Mouse (Mus musculus): ENCODE measurements around the gene Ptpn5. TPM values are rescaled to one million over a fixed set of nuclear protein-coding genes. Genes with fewer than 3 reads are reported as not detected.

Gene Ptpn5
- polyA plus RNA-seq, 1 experiment: 61.1 TPM

DNA sequence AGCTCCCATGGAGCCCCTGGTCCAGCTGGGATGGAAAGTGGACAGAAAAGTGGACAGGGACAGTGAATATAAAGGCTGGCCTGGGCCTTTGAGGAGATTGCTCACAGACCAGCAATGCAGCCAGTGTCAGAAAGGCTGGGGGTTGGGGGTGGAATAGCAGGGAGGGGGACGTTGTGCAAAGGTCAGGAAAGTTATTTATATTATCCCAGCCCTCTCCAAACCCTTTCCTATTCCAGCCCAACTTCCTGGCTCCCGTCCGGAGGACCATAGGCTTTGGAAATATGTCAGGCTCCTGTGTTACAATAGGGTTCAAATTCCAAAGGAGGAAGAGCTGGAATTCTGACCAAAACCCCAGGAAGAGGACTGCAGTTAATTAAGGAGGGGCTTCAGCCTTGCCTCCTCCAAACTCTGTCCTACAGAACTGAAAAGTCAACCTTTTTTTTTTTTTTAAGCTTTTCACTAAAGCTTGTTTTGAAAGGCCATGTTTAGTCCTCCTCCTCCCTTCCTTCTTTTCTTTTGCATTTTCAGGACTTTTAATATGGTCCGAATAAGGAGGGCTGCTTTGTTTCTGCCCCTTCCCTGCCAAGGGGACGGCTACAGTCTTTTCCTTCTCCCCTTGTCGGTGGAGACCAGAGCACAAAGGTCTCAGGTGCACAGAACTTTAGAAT, 90.5 kb downstream of the Ptpn5 start:
- 46% methylated on average over 6 of the region's 6 CpGs for WGBS
- Histone ChIP-seq H3K4me3 (replicated peaks; ENCODE audit: insufficient read depth, low read depth, low read length) (no peak overlapping the region), H3K4me1 (ENCODE audit: control insufficient read depth, insufficient read depth, low read length) (no peaks in the 10 kb centered on the region), H3K27ac (ENCODE audit: insufficient read depth, low read length) (no peak overlapping the region), H3K27me3 (ENCODE audit: control insufficient read depth, insufficient read depth, low read length) (no peaks in the 10 kb centered on the region)
- DNase-seq: no peak
- TF ChIP-seq POLR2A (IDR thresholded peaks at IDR 0.05; ENCODE audit: borderline replicate concordance, insufficient read depth, low read length): no peak
- TF ChIP-seq CTCF (IDR thresholded peaks at IDR 0.05; ENCODE audit: borderline replicate concordance, insufficient read depth, low read depth, low read length): no peak

DNA sequence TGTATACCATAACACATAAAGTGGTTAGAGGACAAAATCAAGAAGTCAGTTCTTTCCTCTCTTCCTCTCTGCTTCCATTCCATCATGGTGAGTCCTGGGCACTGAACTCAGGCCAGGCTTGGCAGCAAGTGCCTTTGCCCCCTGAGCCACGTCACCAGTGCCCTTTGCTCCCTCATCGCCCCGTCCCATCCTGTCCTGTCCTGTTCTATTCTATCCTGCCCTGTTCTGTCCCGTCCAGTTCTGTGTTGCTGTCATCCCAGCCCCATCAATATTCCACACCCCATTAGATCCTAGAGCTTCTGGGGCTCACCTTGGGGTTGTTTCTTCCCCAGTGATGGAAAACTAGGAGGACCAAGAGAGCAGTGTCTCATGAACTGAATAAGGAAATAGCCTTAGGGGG, 91.4 kb downstream of the Ptpn5 start:
- no peak for DNase-seq
- TF ChIP-seq CTCF (IDR thresholded peaks at IDR 0.05; ENCODE audit: borderline replicate concordance, insufficient read depth, low read depth, low read length): no peak
- no peak for TF ChIP-seq POLR2A (IDR thresholded peaks at IDR 0.05; ENCODE audit: borderline replicate concordance, insufficient read depth, low read length)
- WGBS: 80% methylated on average over 4 of the region's 4 CpGs

DNA sequence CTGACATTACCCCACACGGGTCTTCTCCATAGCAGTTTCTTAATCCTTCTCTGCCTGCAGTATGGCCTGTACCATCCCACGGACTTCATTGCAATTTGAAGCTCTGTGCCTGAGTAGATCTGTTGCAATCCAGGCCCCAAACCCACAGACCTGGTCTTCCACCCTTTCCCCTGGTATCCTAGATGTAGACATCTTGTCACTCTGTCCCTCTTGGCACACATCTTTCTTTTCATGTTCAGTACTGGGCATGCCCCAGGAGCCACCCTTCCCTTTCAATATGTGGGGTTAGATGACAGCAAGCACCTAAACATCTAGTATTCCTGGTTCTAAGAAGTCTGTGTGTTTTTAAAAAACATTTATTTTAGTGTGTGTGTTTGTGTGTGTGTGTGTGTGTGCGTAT, 91.8 kb downstream of the Ptpn5 start:
- TF ChIP-seq POLR2A (IDR thresholded peaks at IDR 0.05; ENCODE audit: borderline replicate concordance, insufficient read depth, low read length): no peak
- TF ChIP-seq CTCF (IDR thresholded peaks at IDR 0.05; ENCODE audit: borderline replicate concordance, insufficient read depth, low read depth, low read length): no peak
- 89% methylated on average over 3 of the region's 3 CpGs for WGBS
- no peak overlapping the region for H3K27ac ChIP-seq (ENCODE audit: insufficient read depth, low read length)
- H3K27me3 ChIP-seq (ENCODE audit: control insufficient read depth, insufficient read depth, low read length): no peaks in the 10 kb centered on the region
- DNase-seq: no peak
- no peak overlapping the region for H3K4me3 ChIP-seq (replicated peaks; ENCODE audit: insufficient read depth, low read depth, low read length)
- no peaks in the 10 kb centered on the region for H3K4me1 ChIP-seq (ENCODE audit: control insufficient read depth, insufficient read depth, low read length)

More for the DNA sequence above, 91.4 kb downstream of the Ptpn5 start:
- Histone ChIP-seq H3K4me1 (ENCODE audit: control insufficient read depth, insufficient read depth, low read length) (no peaks in the 10 kb centered on the region), H3K27me3 (ENCODE audit: control insufficient read depth, insufficient read depth, low read length) (no peaks in the 10 kb centered on the region), H3K27ac (ENCODE audit: insufficient read depth, low read length) (no peak overlapping the region), H3K4me3 (replicated peaks; ENCODE audit: insufficient read depth, low read depth, low read length) (no peak overlapping the region)

DNA sequence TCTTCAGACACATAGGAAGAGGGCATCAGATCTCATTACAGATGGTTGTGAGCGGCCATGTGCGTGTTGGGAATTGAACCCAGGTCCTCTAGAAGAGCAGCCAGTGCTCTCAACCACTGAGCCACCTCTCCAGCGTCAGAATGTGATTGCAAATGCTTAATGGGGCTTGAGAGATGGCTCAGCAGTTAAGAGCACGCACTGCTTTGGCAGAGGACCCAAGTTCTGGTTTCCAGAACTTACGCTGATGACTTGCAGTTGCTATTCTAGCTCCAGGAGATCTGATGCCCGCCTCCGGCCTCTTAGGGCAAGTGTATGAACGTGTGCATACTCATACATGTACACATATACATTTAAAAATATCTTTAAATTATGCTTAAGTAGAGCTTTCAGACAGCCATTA, 98.1 kb downstream of the Ptpn5 start:
- Histone ChIP-seq H3K4me1 (ENCODE audit: control insufficient read depth, insufficient read depth, low read length) (no peaks in the 10 kb centered on the region), H3K27me3 (ENCODE audit: control insufficient read depth, insufficient read depth, low read length) (no peaks in the 10 kb centered on the region), H3K27ac (ENCODE audit: insufficient read depth, low read length) (no peak overlapping the region), H3K4me3 (replicated peaks; ENCODE audit: insufficient read depth, low read depth, low read length) (no peak overlapping the region)
- DNase-seq: no peak
- no peak for TF ChIP-seq POLR2A (IDR thresholded peaks at IDR 0.05; ENCODE audit: borderline replicate concordance, insufficient read depth, low read length)
- TF ChIP-seq CTCF (IDR thresholded peaks at IDR 0.05; ENCODE audit: borderline replicate concordance, insufficient read depth, low read depth, low read length): no peak
- 59% methylated on average over 8 of the region's 8 CpGs for WGBS

DNA sequence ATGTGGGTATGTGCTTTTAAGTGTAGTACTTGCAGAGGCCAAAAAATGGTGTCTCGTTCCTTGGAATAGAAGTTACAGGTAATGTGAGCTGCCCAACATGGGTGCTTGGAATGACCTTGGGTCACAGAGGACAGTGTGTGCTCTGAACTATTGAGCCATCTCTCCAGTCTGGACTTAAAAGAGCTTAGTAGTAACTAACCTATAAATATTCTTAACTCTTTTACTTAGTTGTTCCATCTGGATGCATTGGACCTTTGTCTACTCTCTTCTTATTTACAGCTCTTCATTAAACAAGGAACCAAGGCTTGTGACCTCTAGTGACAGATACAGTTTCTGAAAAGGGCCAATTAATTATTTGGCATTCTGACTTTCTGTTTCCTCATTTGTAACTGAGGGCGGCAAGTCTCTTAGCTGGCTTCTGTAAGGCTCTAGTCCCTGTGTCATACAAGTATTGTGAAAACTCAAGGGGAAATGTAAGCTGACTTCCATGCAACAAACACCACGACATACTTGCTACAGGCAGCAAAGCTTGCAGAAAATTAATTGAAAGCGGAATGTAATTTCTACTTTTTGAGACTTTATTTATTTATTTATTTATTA, 98.6 kb downstream of the Ptpn5 start:
- DNase-seq: no peak
- 89% methylated on average over 4 of the region's 4 CpGs for WGBS
- no peak overlapping the region for H3K4me3 ChIP-seq (replicated peaks; ENCODE audit: insufficient read depth, low read depth, low read length)
- H3K27ac ChIP-seq (ENCODE audit: insufficient read depth, low read length): no peak overlapping the region
- H3K27me3 ChIP-seq (ENCODE audit: control insufficient read depth, insufficient read depth, low read length): no peaks in the 10 kb centered on the region
- TF ChIP-seq CTCF (IDR thresholded peaks at IDR 0.05; ENCODE audit: borderline replicate concordance, insufficient read depth, low read depth, low read length) (no peak), POLR2A (IDR thresholded peaks at IDR 0.05; ENCODE audit: borderline replicate concordance, insufficient read depth, low read length) (no peak)
- no peaks in the 10 kb centered on the region for H3K4me1 ChIP-seq (ENCODE audit: control insufficient read depth, insufficient read depth, low read length)

DNA sequence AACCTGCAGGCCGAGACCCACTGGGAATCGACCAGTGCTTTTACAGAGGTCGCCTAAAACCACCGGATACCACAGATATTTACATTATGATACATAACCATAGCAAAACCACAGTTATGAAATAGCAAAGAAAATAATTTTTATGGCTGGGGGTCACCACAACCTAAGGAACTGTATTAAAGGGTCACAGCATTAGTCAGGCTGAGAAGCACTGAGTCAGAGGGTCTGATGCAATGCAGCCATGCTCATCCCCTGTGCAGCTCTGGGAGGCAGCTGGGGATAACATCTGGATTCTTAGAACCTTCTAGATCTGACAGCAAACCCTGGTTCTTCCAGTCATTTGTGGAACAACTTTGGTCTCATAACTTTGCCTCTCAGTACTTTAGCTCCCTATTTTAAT, 102.1 kb downstream of the Ptpn5 start:
- H3K27me3 ChIP-seq (ENCODE audit: control insufficient read depth, insufficient read depth, low read length): no peaks in the 10 kb centered on the region
- DNase-seq: no peak
- TF ChIP-seq POLR2A (IDR thresholded peaks at IDR 0.05; ENCODE audit: borderline replicate concordance, insufficient read depth, low read length) (no peak), CTCF (IDR thresholded peaks at IDR 0.05; ENCODE audit: borderline replicate concordance, insufficient read depth, low read depth, low read length) (no peak)

DNA sequence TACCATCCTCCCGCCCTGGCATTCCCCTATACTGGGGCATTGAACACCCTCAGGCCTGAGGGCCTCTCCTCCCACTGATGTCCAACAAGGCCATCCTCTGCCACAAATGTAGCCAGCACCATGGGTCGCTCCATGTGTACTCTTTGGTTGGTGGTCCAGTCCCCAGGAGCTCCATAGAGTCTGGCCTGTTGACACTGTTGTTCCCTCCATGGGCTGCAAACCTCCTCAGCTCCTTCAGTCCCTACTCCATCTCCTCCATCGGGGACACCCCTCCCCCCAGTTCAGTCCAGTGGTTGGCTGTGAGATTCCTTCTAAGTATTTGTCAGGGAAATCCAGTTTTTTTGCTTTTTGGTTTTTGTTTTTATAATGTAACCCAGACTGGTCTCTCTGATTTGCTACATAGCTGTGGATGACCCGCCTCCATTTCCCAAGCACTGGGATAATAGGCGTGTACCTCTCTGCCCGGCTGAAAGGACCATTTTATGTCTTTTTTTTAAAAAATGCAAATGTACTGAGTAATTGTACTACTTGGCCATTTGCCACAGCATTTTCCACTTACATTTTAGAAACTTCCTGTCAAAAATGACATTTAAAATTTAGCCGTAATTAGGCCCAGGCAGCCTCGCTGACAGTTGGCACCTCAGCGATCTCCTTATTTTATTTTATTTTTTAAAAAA, 102.8 kb downstream of the Ptpn5 start:
- H3K4me3 ChIP-seq (replicated peaks; ENCODE audit: insufficient read depth, low read depth, low read length): no peak overlapping the region
- no peaks in the 10 kb centered on the region for H3K4me1 ChIP-seq (ENCODE audit: control insufficient read depth, insufficient read depth, low read length)
- H3K27ac ChIP-seq (ENCODE audit: insufficient read depth, low read length): no peak overlapping the region
- no peak for DNase-seq
- 83% methylated on average over 9 of the region's 9 CpGs for WGBS
- TF ChIP-seq CTCF (IDR thresholded peaks at IDR 0.05; ENCODE audit: borderline replicate concordance, insufficient read depth, low read depth, low read length): no peak
- TF ChIP-seq POLR2A (IDR thresholded peaks at IDR 0.05; ENCODE audit: borderline replicate concordance, insufficient read depth, low read length): no peak
- H3K27me3 ChIP-seq (ENCODE audit: control insufficient read depth, insufficient read depth, low read length): no peaks in the 10 kb centered on the region

More for the DNA sequence above, 102.1 kb downstream of the Ptpn5 start:
- H3K27ac ChIP-seq (ENCODE audit: insufficient read depth, low read length): no peak overlapping the region
- H3K4me3 ChIP-seq (replicated peaks; ENCODE audit: insufficient read depth, low read depth, low read length): no peak overlapping the region
- WGBS: 82% methylated on average over 4 of the region's 4 CpGs
- H3K4me1 ChIP-seq (ENCODE audit: control insufficient read depth, insufficient read depth, low read length): no peaks in the 10 kb centered on the region

Other genes starting within 250 kb of the Ptpn5 start
- 80.5 and 87.8 TPM in 2 replicates for gene Tsg101, start 213.7 kb downstream of the Ptpn5 start, polyA plus RNA-seq (2012; rRNA removed)
- gene Uevld, start 175.2 kb downstream of the Ptpn5 start, polyA plus RNA-seq (2012; rRNA removed): 7.4 and 8.0 TPM in 2 replicates
- gene Gm9999, start 150.1 kb downstream of the Ptpn5 start, polyA plus RNA-seq (2012; rRNA removed): not detected in 2 replicates
- 11.2 and 11.3 TPM in 2 replicates for gene Spty2d1, start 125.3 kb downstream of the Ptpn5 start, polyA plus RNA-seq (2012; rRNA removed)
- 18.1 and 19.0 TPM in 2 replicates for gene Tmem86a, start 83.1 kb downstream of the Ptpn5 start, polyA plus RNA-seq (2012; rRNA removed)
- gene Mrgpra6, start 71.2 kb upstream of the Ptpn5 start, polyA plus RNA-seq (2012; rRNA removed): not detected in 2 replicates
- gene Mrgpra9, start 119.2 kb upstream of the Ptpn5 start, polyA plus RNA-seq (2012; rRNA removed): not detected in 2 replicates
- not detected in 2 replicates for gene Mrgpra1, start 220.6 kb upstream of the Ptpn5 start, polyA plus RNA-seq (2012; rRNA removed)

All from cerebellum, adult 2 months (tissue).